Mouse (Mus musculus) mature B cell (primary cell): Measurements from ENCODE around the gene Cd63.

ENCODE experiments used
- in situ Hi-C: fragments of 300-500 bp; cut with MboI; formaldehyde crosslinking; loops from 2 replicates; pipeline ENCODE4 v1.14.3; 2019

Cd63 gene

GRCm38 (mm10) chr10:128928356-128928755 is 27.6 kb downstream of the Cd63 start:
- in situ Hi-C loops: no loop called here

GRCm38 (mm10) chr10:128929638-128930378 is 29.0 kb downstream of the Cd63 start:
- in situ Hi-C loops: no loop called here

GRCm38 (mm10) chr10:128931441-128931840 is 30.7 kb downstream of the Cd63 start:
- in situ Hi-C loops: no loop called here

- in situ Hi-C loops: no loop called here
These were observed 32.8 kb downstream of the Cd63 start, which contains the start of gene Itga7 for GRCm38 (mm10) chr10:128933574-128933973. Itga7 (plus strand) TSS chr10:128933818.

- in situ Hi-C loops: no loop called here
These were observed 33.4 kb downstream of the Cd63 start for GRCm38 (mm10) chr10:128933976-128934721.

- in situ Hi-C loops: no loop called here
These were observed 34.4 kb downstream of the Cd63 start for GRCm38 (mm10) chr10:128934997-128935787.

- in situ Hi-C loops: no loop called here
These were observed 35.1 kb downstream of the Cd63 start for GRCm38 (mm10) chr10:128935826-128936440.

GRCm38 (mm10) chr10:128937756-128938390 is 37.1 kb downstream of the Cd63 start:
- in situ Hi-C loops: no loop called here

GRCm38 (mm10) chr10:128938457-128938856 is 37.7 kb downstream of the Cd63 start:
- in situ Hi-C loops: no loop called here

- in situ Hi-C loops: no loop called here
These were observed 38.2 kb downstream of the Cd63 start for GRCm38 (mm10) chr10:128938974-128939373.

GRCm38 (mm10) chr10:128940475-128941061 is 39.8 kb downstream of the Cd63 start:
- in situ Hi-C loops: no loop called here

- in situ Hi-C loops: no loop called here
These were observed 44.9 kb downstream of the Cd63 start for GRCm38 (mm10) chr10:128945675-128946074.

- in situ Hi-C loops: no loop called here
These were observed 46.7 kb downstream of the Cd63 start for GRCm38 (mm10) chr10:128947496-128947895.

- in situ Hi-C loops: no loop called here
These were observed 49.6 kb downstream of the Cd63 start for GRCm38 (mm10) chr10:128950208-128950887.

- in situ Hi-C loops: no loop called here
These were observed 57.6 kb downstream of the Cd63 start for GRCm38 (mm10) chr10:128958340-128958739.

- in situ Hi-C loops: no loop called here
These were observed 59.4 kb downstream of the Cd63 start for GRCm38 (mm10) chr10:128960142-128960541.

GRCm38 (mm10) chr10:128960590-128961584 is 60.1 kb downstream of the Cd63 start, which contains the start of gene Mettl7b:
Mettl7b (minus strand) TSS chr10:128960988.
- in situ Hi-C loops: no loop called here
